Mouse (Mus musculus) stomach, postnatal 0 days (tissue): ENCODE results near the gene Uba1. TPM values are rescaled to one million over a fixed set of nuclear protein-coding genes. Genes with fewer than 3 reads are reported as not detected.
"Not testable (repeated sequence)": the region's sequence is repeated elsewhere in the genome, so short reads cannot be mapped to it uniquely, and the experiment has no call there.

Source experiments
- ATAC-seq: fragments of 200-750 bp; cut with Nextera tagmentation; 2 replicates; pipeline ENCODE4 v1.8.0; 2017; ENCODE audit not compliant: low FRiP score, low TSS enrichment
- DNase-seq: peaks from one replicate; pipeline ENCODE4 v3.0.0-alpha.2; 2016; ENCODE audit warnings: low spot score
- H3K27ac ChIP-seq: fragments of 300-500 bp; sonication (generic); replicated peaks from 2 replicates; pipeline ENCODE4 v1.5.1; 2014; ENCODE audit warnings: mild to moderate bottlenecking, control low read depth
- H3K27me3 ChIP-seq: fragments of 300-500 bp; sonication (generic); 2 replicates; pipeline ENCODE4 v1.6.1; 2014; ENCODE audit warnings: low read length; ENCODE audit not compliant: control insufficient read depth, insufficient read depth
- H3K36me3 ChIP-seq: fragments of 300-500 bp; sonication (generic); 2 replicates; pipeline ENCODE4 v1.6.1; 2014; ENCODE audit warnings: low read length, mixed read lengths; ENCODE audit not compliant: control insufficient read depth, insufficient read depth
- H3K4me1 ChIP-seq: fragments of 300-500 bp; sonication (generic); replicated peaks from 2 replicates; pipeline ENCODE4 v1.6.1; 2014; ENCODE audit warnings: antibody characterized with exemption; ENCODE audit not compliant: control insufficient read depth, insufficient read depth
- H3K4me2 ChIP-seq: fragments of 300-500 bp; sonication (generic); replicated peaks from 2 replicates; pipeline ENCODE4 v1.6.1; 2014; ENCODE audit warnings: low read depth, mild to moderate bottlenecking, control low read depth, moderate library complexity
- H3K4me3 ChIP-seq: fragments of 300-500 bp; sonication (generic); 2 replicates; pipeline ENCODE4 v1.5.1; 2014; ENCODE audit warnings: low read depth, low read length, control low read depth
- H3K9ac ChIP-seq: fragments of 300-500 bp; sonication (generic); 2 replicates; pipeline ENCODE4 v1.6.1; 2014; ENCODE audit warnings: mild to moderate bottlenecking, low read length, control low read depth, mixed read lengths
- H3K9me3 ChIP-seq: fragments of 300-500 bp; sonication (generic); 2 replicates; pipeline ENCODE4 v1.6.1; 2016; ENCODE audit warnings: low read length; ENCODE audit not compliant: control insufficient read depth
- CTCF ChIP-seq: IDR thresholded peaks from 2 replicates; pipeline ENCODE4 v1.5.1; 2016; ENCODE audit warnings: antibody characterized with exemption, low read depth, mild to moderate bottlenecking, moderate library complexity
- EP300 ChIP-seq: optimal IDR thresholded peaks from 2 replicates; pipeline ENCODE3; 2016; ENCODE audit warnings: antibody characterized with exemption
- WGBS: fragments of 180-500 bp; shearing (Covaris S2); extraction: QIAGEN DNeasy Blood & Tissue Kit; methylation state at CpG from one replicate; pipeline ENCODE4 v1.1.7; 2014; 5-methylcytosine and 5-hydroxymethylcytosine counted together
- polyA plus RNA-seq: library from polyadenylated mRNA; unstranded; fragments of >200 nt; fragmentation: Nextera tagmentation; extraction: Ambion mirVana; gene quantifications from 2 replicates; pipeline ENCODE4 v1.2.1, GENCODE M21; 2015

Gene Uba1
- polyA plus RNA-seq, 1 experiment from 2014 or later, result 89.4 TPM

GRCm38 (mm10) chrX:20695842-20696241 is 37.7 kb downstream of the Uba1 start:
- H3K36me3 ChIP-seq, result no peaks in the 10 kb centered on the region
- no peaks in the 10 kb centered on the region for H3K27me3 ChIP-seq
- no peak overlapping the region for H3K4me3 ChIP-seq
- H3K4me2 ChIP-seq, result no peak overlapping the region
- ATAC-seq (no peak), DNase-seq (no peak)
- H3K4me1 ChIP-seq, result no peaks in the 10 kb centered on the region
- TF ChIP-seq EP300 (no peak), CTCF (no peak)
- 92% methylated on average over 4 of the region's 4 CpGs for WGBS
- H3K9me3 ChIP-seq, result no peaks in the 10 kb centered on the region
- no peak overlapping the region for H3K9ac ChIP-seq
- H3K27ac ChIP-seq, result no peak overlapping the region

GRCm38 (mm10) chrX:20703741-20704290 is 45.7 kb downstream of the Uba1 start, which contains the start of gene Usp11:
Usp11 (plus strand) TSS chrX:20703906.
- Histone ChIP-seq H3K36me3 (no peaks in the 10 kb centered on the region), H3K4me1 (no peaks in the 10 kb centered on the region), H3K4me3 (peak within 1 kb of the TSS; percentile 53), H3K27ac (peak within 1 kb of the TSS; percentile 88), H3K9me3 (no peaks in the 10 kb centered on the region), H3K9ac (peak within 1 kb of the TSS; percentile 68), H3K4me2 (peak within 1 kb of the TSS; percentile 58), H3K27me3 (no peaks in the 10 kb centered on the region)
- no peak for TF ChIP-seq CTCF
- no peak for TF ChIP-seq EP300
- 14% methylated on average over 32 of the region's 32 CpGs for WGBS
- ATAC-seq (peak; percentile 38), DNase-seq (no peak)

GRCm38 (mm10) chrX:20704295-20705082 is 46.4 kb downstream of the Uba1 start:
- 14% methylated on average over 32 of the region's 32 CpGs for WGBS
- H3K4me1 ChIP-seq, result no peaks in the 10 kb centered on the region
- peak overlapping the region; percentile 88 for H3K27ac ChIP-seq
- H3K9ac ChIP-seq, result peak overlapping the region; percentile 68
- H3K9me3 ChIP-seq, result no peaks in the 10 kb centered on the region
- no peaks in the 10 kb centered on the region for H3K36me3 ChIP-seq
- ATAC-seq, result peak; percentile 98
- peak overlapping the region; percentile 58 for H3K4me2 ChIP-seq
- DNase-seq, result peak; percentile 83
- H3K4me3 ChIP-seq, result peak overlapping the region; percentile 53
- TF ChIP-seq EP300 (no peak), CTCF (no peak)
- H3K27me3 ChIP-seq, result no peaks in the 10 kb centered on the region

- DNase-seq (no peak), ATAC-seq (no peak)
- Histone ChIP-seq H3K4me2 (peak overlapping the region; percentile 58), H3K9ac (no peak overlapping the region), H3K27me3 (no peaks in the 10 kb centered on the region), H3K36me3 (no peaks in the 10 kb centered on the region), H3K27ac (no peak overlapping the region), H3K4me1 (no peaks in the 10 kb centered on the region), H3K4me3 (peak overlapping the region; percentile 53; the same call in 1 of the 2 replicates), H3K9me3 (no peaks in the 10 kb centered on the region)
- 10% methylated on average over 3 of the region's 3 CpGs for WGBS
- TF ChIP-seq EP300 (no peak), CTCF (no peak)
Observed at GRCm38 (mm10) chrX:20705083-20705402, 46.9 kb downstream of the Uba1 start.

- WGBS, result 67% methylated on average over 5 of the region's 5 CpGs
- Histone ChIP-seq H3K27ac (no peak overlapping the region), H3K4me3 (no peak overlapping the region), H3K9ac (no peak overlapping the region), H3K9me3 (no peaks in the 10 kb centered on the region), H3K27me3 (no peaks in the 10 kb centered on the region), H3K4me2 (no peak overlapping the region), H3K36me3 (no peaks in the 10 kb centered on the region), H3K4me1 (no peaks in the 10 kb centered on the region)
- DNase-seq (no peak), ATAC-seq (no peak)
- TF ChIP-seq CTCF (no peak), EP300 (no peak)
Observed at GRCm38 (mm10) chrX:20728681-20729080, 70.6 kb downstream of the Uba1 start.

GRCm38 (mm10) chrX:20730048-20730447 is 71.9 kb downstream of the Uba1 start:
- not testable (repeated sequence) for ATAC-seq
- DNase-seq, result peak; percentile 13

More at GRCm38 (mm10) chrX:20730048-20730447, 71.9 kb downstream of the Uba1 start:
- H3K27me3 ChIP-seq, H3K4me1 ChIP-seq, H3K4me2 ChIP-seq, H3K36me3 ChIP-seq, H3K9ac ChIP-seq, H3K27ac ChIP-seq, H3K4me3 ChIP-seq, H3K9me3 ChIP-seq: not testable (repeated sequence)
- WGBS, result 39% methylated on average over 10 of the region's 10 CpGs

Other genes starting within 250 kb of the Uba1 start
- gene Jade3, start 232.6 kb upstream of the Uba1 start, polyA plus RNA-seq, result 3.2 and 3.4 TPM in 2 replicates
- 1.8 and 2.5 TPM in 2 replicates for gene Rgn, start 108.5 kb upstream of the Uba1 start, polyA plus RNA-seq
- gene Rbm10, start 40.8 kb upstream of the Uba1 start, polyA plus RNA-seq, result 17.5 and 17.9 TPM in 2 replicates
- gene Ndufb11, start 40.7 kb upstream of the Uba1 start, polyA plus RNA-seq, result 316 and 334 TPM in 2 replicates
- 47.3 and 53.5 TPM in 2 replicates for gene Cdk16, start 29.6 kb downstream of the Uba1 start, polyA plus RNA-seq
- 3.8 and 4.2 TPM in 2 replicates for gene Usp11, start 45.6 kb downstream of the Uba1 start, polyA plus RNA-seq
- gene Araf, start 139.5 kb downstream of the Uba1 start, polyA plus RNA-seq, result 55.4 and 61.7 TPM in 2 replicates
- gene Timp1, start 211.8 kb downstream of the Uba1 start, polyA plus RNA-seq, result 11.7 and 18.8 TPM in 2 replicates